Mouse (Mus musculus) stomach, embryonic 16.5 days (tissue): ENCODE measurements around the gene Zfp473. TPM values are rescaled to one million over a fixed set of nuclear protein-coding genes. Genes with fewer than 3 reads are reported as not detected.

Experiments
- ATAC-seq: fragments of 200-750 bp; cut with Nextera tagmentation; 2 replicates; pipeline ENCODE4 v1.8.0; 2017; ENCODE audit warnings: moderate number of reproducible peaks, moderate TSS enrichment; ENCODE audit not compliant: insufficient read depth, low FRiP score
- H3K27ac ChIP-seq: fragments of 300-500 bp; sonication (generic); 2 replicates; pipeline ENCODE4 v1.5.1; 2014; ENCODE audit warnings: low read length
- H3K27me3 ChIP-seq: fragments of 300-500 bp; sonication (generic); 2 replicates; pipeline ENCODE4 v1.6.1; 2014; ENCODE audit warnings: low read length, control low read depth, mixed read lengths; ENCODE audit not compliant: control insufficient read depth, insufficient read depth
- H3K36me3 ChIP-seq: fragments of 300-500 bp; sonication (generic); 2 replicates; pipeline ENCODE4 v1.6.1; 2014; ENCODE audit warnings: low read length; ENCODE audit not compliant: control insufficient read depth, insufficient read depth
- H3K4me1 ChIP-seq: fragments of 300-500 bp; sonication (generic); 2 replicates; pipeline ENCODE4 v1.6.1; 2014; ENCODE audit warnings: low read length, control low read depth, mixed read lengths; ENCODE audit not compliant: control insufficient read depth, insufficient read depth
- H3K4me2 ChIP-seq: fragments of 300-500 bp; sonication (generic); 2 replicates; pipeline ENCODE4 v1.6.1; 2014; ENCODE audit warnings: low read depth, low read length, mixed read lengths
- H3K4me3 ChIP-seq: fragments of 300-500 bp; sonication (generic); replicated peaks from 2 replicates; pipeline ENCODE4 v1.5.1; 2014; ENCODE audit warnings: mild to moderate bottlenecking, low read length
- H3K9ac ChIP-seq: fragments of 300-500 bp; sonication (generic); 2 replicates; pipeline ENCODE4 v1.6.1; 2014; ENCODE audit warnings: low read length
- H3K9me3 ChIP-seq: fragments of 300-500 bp; sonication (generic); replicated peaks from 2 replicates; pipeline ENCODE4 v1.6.1; 2016; ENCODE audit warnings: low read length, control low read depth; ENCODE audit not compliant: control insufficient read depth
- WGBS: fragments of 180-500 bp; shearing (Covaris S2); extraction: QIAGEN DNeasy Blood & Tissue Kit; methylation state at CpG from one replicate; pipeline ENCODE4 v1.1.7; 2014; 5-methylcytosine and 5-hydroxymethylcytosine counted together
- polyA plus RNA-seq: library from polyadenylated mRNA; unstranded; fragments of >200 nt; fragmentation: Nextera tagmentation; extraction: Ambion mirVana; gene quantifications from 2 replicates; pipeline ENCODE4 v1.2.1, GENCODE M21; 2015

Zfp473 gene
- polyA plus RNA-seq, 1 experiment from 2014 or later, result 1.8 TPM

GRCm38 (mm10) chr7:44706322-44706721 is 44.5 kb downstream of the Zfp473 start:
- H3K4me1 ChIP-seq, result no peaks in the 10 kb centered on the region
- ATAC-seq, result no peak
- H3K4me2 ChIP-seq, result no peak overlapping the region
- no peak overlapping the region for H3K9ac ChIP-seq
- no peaks in the 10 kb centered on the region for H3K36me3 ChIP-seq
- no peaks in the 10 kb centered on the region for H3K27me3 ChIP-seq
- no peak overlapping the region for H3K4me3 ChIP-seq
- H3K27ac ChIP-seq, result no peak overlapping the region
- 0 out of 2 replicates have a peak, but pooled peaks cover 4% of the 10 kb centered on the region for H3K9me3 ChIP-seq

GRCm38 (mm10) chr7:44705086-44705485 is 45.8 kb downstream of the Zfp473 start:
- Histone ChIP-seq H3K27me3 (no peaks in the 10 kb centered on the region), H3K4me1 (no peaks in the 10 kb centered on the region), H3K36me3 (no peaks in the 10 kb centered on the region), H3K4me3 (no peak overlapping the region), H3K9ac (no peak overlapping the region), H3K4me2 (no peak overlapping the region), H3K27ac (no peak overlapping the region), H3K9me3 (0 out of 2 replicates have a peak, but pooled peaks cover 3% of the 10 kb centered on the region)
- ATAC-seq, result no peak
- WGBS, result 88% methylated on average over 4 of the region's 4 CpGs

- Histone ChIP-seq H3K36me3 (no peaks in the 10 kb centered on the region), H3K27me3 (no peaks in the 10 kb centered on the region), H3K4me2 (no peak overlapping the region), H3K9ac (no peak overlapping the region), H3K27ac (no peak overlapping the region), H3K4me1 (no peaks in the 10 kb centered on the region), H3K4me3 (no peak overlapping the region), H3K9me3 (no peaks in the 10 kb centered on the region)
- no peak for ATAC-seq
- WGBS, result 55% methylated on average over 3 of the region's 3 CpGs
These were observed 46.5 kb downstream of the Zfp473 start for GRCm38 (mm10) chr7:44704363-44704762.

GRCm38 (mm10) chr7:44702985-44703384 is 47.9 kb downstream of the Zfp473 start:
- Histone ChIP-seq H3K27me3 (no peaks in the 10 kb centered on the region), H3K4me2 (no peak overlapping the region), H3K4me1 (no peaks in the 10 kb centered on the region), H3K36me3 (no peaks in the 10 kb centered on the region), H3K27ac (no peak overlapping the region), H3K4me3 (no peak overlapping the region), H3K9me3 (no peaks in the 10 kb centered on the region), H3K9ac (no peak overlapping the region)
- ATAC-seq, result no peak
- WGBS, result 76% methylated on average over 8 of the region's 8 CpGs

GRCm38 (mm10) chr7:44701921-44702320 is 48.9 kb downstream of the Zfp473 start:
- H3K9ac ChIP-seq, result no peak overlapping the region
- H3K4me3 ChIP-seq, result no peak overlapping the region
- no peak overlapping the region for H3K4me2 ChIP-seq
- WGBS, result 11% methylated on average over 6 of the region's 6 CpGs
- H3K36me3 ChIP-seq, result no peaks in the 10 kb centered on the region
- peaks cover 5% of the 10 kb centered on the region; the same call in 1 of the 2 replicates for H3K4me1 ChIP-seq
- no peaks in the 10 kb centered on the region for H3K9me3 ChIP-seq
- H3K27me3 ChIP-seq, result no peaks in the 10 kb centered on the region
- ATAC-seq, result 0 out of 2 replicates have a peak, but pooled peaks have one; percentile 27
- no peak overlapping the region for H3K27ac ChIP-seq

GRCm38 (mm10) chr7:44697980-44698379 is 52.9 kb downstream of the Zfp473 start:
- Histone ChIP-seq H3K27me3 (no peaks in the 10 kb centered on the region), H3K4me1 (peaks cover 9% of the 10 kb centered on the region), H3K27ac (no peak overlapping the region), H3K4me3 (no peak overlapping the region), H3K9ac (no peak overlapping the region), H3K9me3 (no peaks in the 10 kb centered on the region), H3K4me2 (no peak overlapping the region), H3K36me3 (no peaks in the 10 kb centered on the region)
- ATAC-seq, result no peak
- 52% methylated on average over 7 of the region's 7 CpGs for WGBS

GRCm38 (mm10) chr7:44697191-44697710 is 53.6 kb downstream of the Zfp473 start:
- Histone ChIP-seq H3K27ac (peak overlapping the region; percentile 48; the same call in 1 of the 2 replicates), H3K4me2 (no peak overlapping the region), H3K27me3 (no peaks in the 10 kb centered on the region), H3K9ac (no peak overlapping the region), H3K4me3 (no peak overlapping the region), H3K9me3 (no peaks in the 10 kb centered on the region), H3K36me3 (no peaks in the 10 kb centered on the region), H3K4me1 (peaks cover 9% of the 10 kb centered on the region)
- WGBS, result 8% methylated on average over 20 of the region's 20 CpGs
- ATAC-seq, result peak; percentile 41; the same call in 1 of the 2 replicates

- H3K27ac ChIP-seq, result peak overlapping the region; percentile 73
These were observed 55.6 kb downstream of the Zfp473 start for GRCm38 (mm10) chr7:44695223-44695622.

GRCm38 (mm10) chr7:44693427-44694175 is 57.2 kb downstream of the Zfp473 start:
- Histone ChIP-seq H3K4me2 (no peak overlapping the region), H3K36me3 (no peaks in the 10 kb centered on the region), H3K9me3 (no peaks in the 10 kb centered on the region), H3K4me3 (no peak overlapping the region), H3K27me3 (no peaks in the 10 kb centered on the region), H3K9ac (no peak overlapping the region), H3K4me1 (peaks cover 9% of the 10 kb centered on the region), H3K27ac (peak overlapping the region; percentile 38)
- WGBS, result 55% methylated on average over 10 of the region's 10 CpGs
- ATAC-seq, result peak; percentile 42; the same call in 1 of the 2 replicates

More at GRCm38 (mm10) chr7:44695223-44695622, 55.6 kb downstream of the Zfp473 start:
- peaks cover 9% of the 10 kb centered on the region for H3K4me1 ChIP-seq
- 74% methylated on average over 4 of the region's 4 CpGs for WGBS
- no peak overlapping the region for H3K9ac ChIP-seq
- H3K4me2 ChIP-seq, result no peak overlapping the region
- no peaks in the 10 kb centered on the region for H3K36me3 ChIP-seq
- H3K27me3 ChIP-seq, result no peaks in the 10 kb centered on the region
- no peak overlapping the region for H3K4me3 ChIP-seq
- peak; percentile 63 for ATAC-seq
- H3K9me3 ChIP-seq, result no peaks in the 10 kb centered on the region
